In genomic region chr2:145788562-145789346, GRCm38 (mm10) we compare ENCODE assay signal across 14 mouse cellular contexts.
"Had no signal": no experiment of that assay in that cellular context is flagged by ENCODE, and none has a peak within 500 bp of the region (broad histone marks: within the 10 kb centered on the region; RNA-seq: fewer than 3 reads in every experiment).

No protein-coding gene starts in this region.

- ATAC-seq: intestine, postnatal 0 days had no signal

- H3K36me3 ChIP-seq: liver, embryonic 13.5 days; stomach, embryonic 15.5 days had no signal

- H3K4me3 ChIP-seq: left cerebral cortex, adult 2 months; liver, embryonic 13.5 days; stomach, embryonic 15.5 days had no signal

- H3K4me2 ChIP-seq: liver, embryonic 13.5 days; midbrain, embryonic 11.5 days had no signal

- H3K9ac ChIP-seq: liver, embryonic 13.5 days; stomach, embryonic 15.5 days had no signal

- H3K9me3 ChIP-seq: liver, embryonic 13.5 days; stomach, embryonic 15.5 days had no signal

- H3K27me3 ChIP-seq: liver, embryonic 13.5 days; stomach, embryonic 15.5 days had no signal

- H3K27ac ChIP-seq: left cerebral cortex, adult 2 months; liver, embryonic 13.5 days had no signal

- DNase-seq: layer of hippocampus, postnatal 36 days; liver, embryonic 13.5 days; lung, adult 2 months; lung, postnatal 14 days; lung, postnatal 4 days; midbrain, embryonic 14.5 days; right cerebral cortex, adult 18-20 months; right cerebral cortex, postnatal 25 days; spleen, adult 18-20 months; thymus, postnatal 36 days had no signal
